In genomic region chr7:127513781-127514180, GRCm38 (mm10) we compare ENCODE assay signal across 9 mouse cellular contexts. TPM values are rescaled to one million over a fixed set of nuclear protein-coding genes. Genes with fewer than 3 reads are reported as not detected.
DNase-seq lines count a peak whose midpoint lies in the region; ATAC-seq and TF ChIP-seq lines count a peak whose summit lies in the region.
"Had no signal": no experiment of that assay in that cellular context is flagged by ENCODE, and none has a peak within 500 bp of the region (broad histone marks: within the 10 kb centered on the region; RNA-seq: fewer than 3 reads in every experiment).

No protein-coding gene starts in this region.

- TF ChIP-seq RAD21 in MEL (IDR thresholded peaks at IDR 0.05; ENCODE audit: low read depth, low read length), result no peak

- H3K27ac ChIP-seq in MEL (ENCODE audit: control insufficient read depth, low read depth, low read length), result peak overlapping the region; percentile 85
- H3K27ac ChIP-seq in heart, embryonic 16.5 days (ENCODE audit: low read length), result no peak overlapping the region; the same call in 1 of the 2 replicates
- H3K27ac ChIP-seq in liver, embryonic 16.5 days (ENCODE audit: low read length), result peak overlapping the region; percentile 99

- peak; percentile 28 for DNase-seq in adrenal gland, adult 8-10 months
- no peak for DNase-seq in adrenal gland, adult 18-20 months (ENCODE audit: low spot score in 2 of 2)
- DNase-seq in MEL (ENCODE audit: low read depth, low spot score), result no peak
- no peak for DNase-seq in spleen, postnatal 4 days (ENCODE audit: low spot score in 2 of 2)
- no peak for DNase-seq in yolk sac, embryonic 10.5 days (ENCODE audit: low spot score)
- no peak for DNase-seq in ovary, adult 18-20 months (ENCODE audit: low spot score)

- WGBS in heart, embryonic 16.5 days, result 85% methylated on average over 3 of the region's 3 CpGs
- 75% methylated on average over 3 of the region's 3 CpGs for WGBS in liver, embryonic 16.5 days (ENCODE audit: insufficient replicate concordance)

- TF ChIP-seq EP300 in MEL (IDR thresholded peaks at IDR 0.05; ENCODE audit: low read depth in 1 of 2, low read length in 2 of 2), result no peak

- ATAC-seq in heart, embryonic 16.5 days (replicated peaks; ENCODE audit: extremely low read depth, insufficient read depth, low FRiP score), result no peak
- no peak for ATAC-seq in liver, embryonic 16.5 days (ENCODE audit: low read depth)

- no peaks in the 10 kb centered on the region for H3K9me3 ChIP-seq in MEL (replicated peaks; ENCODE audit: insufficient read depth, low read length)
- H3K9me3 ChIP-seq in heart, embryonic 16.5 days (replicated peaks; ENCODE audit: control insufficient read depth, low read length), result no peaks in the 10 kb centered on the region
- H3K9me3 ChIP-seq in liver, embryonic 16.5 days (replicated peaks; ENCODE audit: control insufficient read depth, low read length), result no peaks in the 10 kb centered on the region

- peaks cover 18 to 35% of the 10 kb centered on the region in 2 experiments for H3K36me3 ChIP-seq in MEL (ENCODE audit: control insufficient read depth in 1 of 2, insufficient read depth in 2 of 2, low read length in 2 of 2)
- H3K36me3 ChIP-seq in heart, embryonic 16.5 days (ENCODE audit: control insufficient read depth, insufficient read depth), result peaks cover 26% of the 10 kb centered on the region
- H3K36me3 ChIP-seq in liver, embryonic 16.5 days (ENCODE audit: control insufficient read depth, insufficient read depth), result peaks cover 22% of the 10 kb centered on the region

- peaks cover 32% of the 10 kb centered on the region for H3K79me2 ChIP-seq in MEL (ENCODE audit: control insufficient read depth, insufficient read depth, low read length, poor library complexity)

- peak overlapping the region; percentile 56 to 64 for H3K4me3 ChIP-seq in MEL (ENCODE audit: control insufficient read depth in 1 of 2, insufficient read depth in 1 of 2, low read depth in 2 of 2, low read length in 2 of 2)
- H3K4me3 ChIP-seq in heart, embryonic 16.5 days (ENCODE audit: low read length), result peak overlapping the region; percentile 89; the same call in 1 of the 2 replicates
- H3K4me3 ChIP-seq in liver, embryonic 16.5 days (ENCODE audit: low read depth, low read length), result peak overlapping the region; percentile 98

- H3K9ac ChIP-seq in MEL (ENCODE audit: control insufficient read depth, low read depth, low read length, poor library complexity, severe bottlenecking), result peak overlapping the region; percentile 62
- H3K9ac ChIP-seq in heart, embryonic 16.5 days (ENCODE audit: low read length), result no peak overlapping the region; the same call in 1 of the 2 replicates
- peak overlapping the region; percentile 92; the same call in 1 of the 2 replicates for H3K9ac ChIP-seq in liver, embryonic 16.5 days (ENCODE audit: low read depth, low read length)

- TF ChIP-seq POLR2A in MEL (IDR thresholded peaks at IDR 0.05; ENCODE audit: control insufficient read depth in 1 of 2, insufficient read depth in 1 of 2, low read depth in 1 of 2, low read length in 2 of 2, poor library complexity in 1 of 2), result no peak

- peaks cover 3 to 9% of the 10 kb centered on the region in 2 experiments; a peak in 2 of 4 replicates for H3K4me1 ChIP-seq in MEL (ENCODE audit: control insufficient read depth in 1 of 2, insufficient read depth in 2 of 2, low read length in 2 of 2)
- H3K4me1 ChIP-seq in heart, embryonic 16.5 days (ENCODE audit: control insufficient read depth, insufficient read depth, low read length), result peaks cover 17% of the 10 kb centered on the region
- H3K4me1 ChIP-seq in liver, embryonic 16.5 days (ENCODE audit: control insufficient read depth, low read depth, low read length), result peaks cover 20% of the 10 kb centered on the region

- no peaks in the 10 kb centered on the region for H3K27me3 ChIP-seq in MEL (ENCODE audit: control insufficient read depth in 1 of 2, insufficient read depth in 2 of 2, low read length in 2 of 2)
- H3K27me3 ChIP-seq in heart, embryonic 16.5 days (ENCODE audit: control insufficient read depth, insufficient read depth, low read length), result no peaks in the 10 kb centered on the region
- no peaks in the 10 kb centered on the region for H3K27me3 ChIP-seq in liver, embryonic 16.5 days (ENCODE audit: control insufficient read depth, insufficient read depth, low read depth, low read length)

- TF ChIP-seq CTCF in MEL (IDR thresholded peaks at IDR 0.05 in 2 of 3, conservative IDR thresholded peaks at IDR 0.05 in 1 of 3; ENCODE audit: control insufficient read depth in 1 of 3, insufficient read depth in 1 of 3, low read depth in 2 of 3, low read length in 3 of 3, poor library complexity in 1 of 3, severe bottlenecking in 1 of 3), result no peak

- H3K4me2 ChIP-seq in heart, embryonic 16.5 days (ENCODE audit: low read depth, low read length), result peak overlapping the region; percentile 68
- H3K4me2 ChIP-seq in liver, embryonic 16.5 days (ENCODE audit: low read depth, low read length), result peak overlapping the region; percentile 83

TF ChIP-seq in MEL, 35 proteins besides CTCF, POLR2A, EP300 and RAD21:
- TF ChIP-seq SIN3A (IDR thresholded peaks at IDR 0.05; ENCODE audit: low read length) (no peak), USF2 (IDR thresholded peaks at IDR 0.05; ENCODE audit: borderline replicate concordance in 1 of 2, insufficient read depth in 1 of 2, low read depth in 1 of 2, low read length in 2 of 2) (no peak), MAZ (IDR thresholded peaks at IDR 0.05; ENCODE audit: low read depth, low read length) (no peak), POLR2AphosphoS5 (IDR thresholded peaks at IDR 0.05; ENCODE audit: borderline replicate concordance, low read depth, low read length) (no peak), NRF1 (IDR thresholded peaks at IDR 0.05; ENCODE audit: insufficient read depth, low read depth, low read length, poor library complexity, severe bottlenecking) (no peak), MAFK (IDR thresholded peaks at IDR 0.05; ENCODE audit: borderline replicate concordance, low read depth, low read length) (no peak), ZNF384 (IDR thresholded peaks at IDR 0.05; ENCODE audit: low read depth, low read length) (no peak), TBP (IDR thresholded peaks at IDR 0.05; ENCODE audit: low read depth, low read length) (no peak), ETS1 (IDR thresholded peaks at IDR 0.05; ENCODE audit: low read depth, low read length) (no peak), MYB (IDR thresholded peaks at IDR 0.05; ENCODE audit: low read depth, low read length) (no peak), TAL1 (IDR thresholded peaks at IDR 0.05; ENCODE audit: low read length) (no peak), ZMIZ1 (IDR thresholded peaks at IDR 0.05; ENCODE audit: low read depth, low read length) (no peak), GATA1 (IDR thresholded peaks at IDR 0.05; ENCODE audit: low read depth, low read length) (no peak), NELFE (IDR thresholded peaks at IDR 0.05; ENCODE audit: low read depth, low read length) (no peak), ZKSCAN1 (IDR thresholded peaks at IDR 0.05; ENCODE audit: low read depth, low read length) (no peak), MYC (IDR thresholded peaks at IDR 0.05; ENCODE audit: low read depth, low read length) (no peak), KAT2A (conservative IDR thresholded peaks at IDR 0.05; ENCODE audit: low read depth, low read length) (no peak), TCF12 (IDR thresholded peaks at IDR 0.05; ENCODE audit: low read depth, low read length) (no peak)

RNA-seq across cellular contexts. Expression of gene Srcap, which starts 2.0 kb away (rescaled TPM):
- 100 to 1,000 TPM; 103 to 156 (median 120) TPM for total RNA-seq in adrenal gland, adult 8-10 months (2022)
- 10 to 100 TPM; 71.7 to 78.8 TPM for total RNA-seq in adrenal gland, adult 18-20 months (2021)
- 20.3 and 22.3 TPM in 2 replicates for total RNA-seq in MEL (2012; rRNA removed)
- polyA plus RNA-seq in MEL (2012; ENCODE audit: insufficient read depth in 1 of 2, insufficient read length in 2 of 2, low read depth in 1 of 2, low replicate concordance in 2 of 2, missing spikeins in 1 of 2), result 10 to 100 TPM; 34.3 to 45.1 TPM
- 27.7 and 29.8 TPM in 2 replicates for polyA plus RNA-seq in heart, embryonic 16.5 days (2015; fragmentation: Nextera tagmentation; extraction: Ambion mirVana)
- polyA plus RNA-seq in liver, embryonic 16.5 days (2015; fragmentation: Nextera tagmentation; extraction: Ambion mirVana), result 12.2 and 13.6 TPM in 2 replicates

RNA-seq across cellular contexts. Expression of gene Gm42715, which starts 5.6 kb away (rescaled TPM):
- 10 to 100 TPM; 21.9 to 28.0 (median 26.2) TPM for total RNA-seq in adrenal gland, adult 8-10 months (2022)
- 10 to 100 TPM; 18.3 to 21.1 TPM for total RNA-seq in adrenal gland, adult 18-20 months (2021)
- total RNA-seq in MEL (2012; rRNA removed), result 9.0 and 12.0 TPM in 2 replicates
- polyA plus RNA-seq in MEL (2012; ENCODE audit: insufficient read depth in 1 of 2, insufficient read length in 2 of 2, low read depth in 1 of 2, low replicate concordance in 2 of 2, missing spikeins in 1 of 2), result 10 to 100 TPM in 1 of 2 experiments, not detected in 1; 25.4 TPM
- 8.7 and 9.2 TPM in 2 replicates for polyA plus RNA-seq in heart, embryonic 16.5 days (2015; fragmentation: Nextera tagmentation; extraction: Ambion mirVana)
- 5.1 and 5.5 TPM in 2 replicates for polyA plus RNA-seq in liver, embryonic 16.5 days (2015; fragmentation: Nextera tagmentation; extraction: Ambion mirVana)

RNA-seq across cellular contexts. Expression of gene Fbrs, which starts 34.8 kb away (rescaled TPM):
- total RNA-seq in adrenal gland, adult 8-10 months (2022), result 10 to 100 TPM; 64.6 to 98.2 (median 75.6) TPM
- total RNA-seq in adrenal gland, adult 18-20 months (2021), result 10 to 100 TPM; 67.2 to 81.1 TPM
- 7.5 TPM in 2 replicates for total RNA-seq in MEL (2012; rRNA removed)
- 10 to 100 TPM in 1 of 2 experiments, not detected in 1; 53.3 TPM for polyA plus RNA-seq in MEL (2012; ENCODE audit: insufficient read depth in 1 of 2, insufficient read length in 2 of 2, low read depth in 1 of 2, low replicate concordance in 2 of 2, missing spikeins in 1 of 2)
- polyA plus RNA-seq in heart, embryonic 16.5 days (2015; fragmentation: Nextera tagmentation; extraction: Ambion mirVana), result 8.3 and 8.9 TPM in 2 replicates
- polyA plus RNA-seq in liver, embryonic 16.5 days (2015; fragmentation: Nextera tagmentation; extraction: Ambion mirVana), result 4.0 and 4.9 TPM in 2 replicates

RNA-seq across cellular contexts. Expression of gene Tmem265, which starts 47.4 kb away (rescaled TPM):
- not detected for total RNA-seq in adrenal gland, adult 8-10 months (2022)
- total RNA-seq in adrenal gland, adult 18-20 months (2021), result not detected
- total RNA-seq in MEL (2012; rRNA removed), result not detected in 2 replicates
- not detected for polyA plus RNA-seq in MEL (2012; ENCODE audit: insufficient read depth in 1 of 2, insufficient read length in 2 of 2, low read depth in 1 of 2, low replicate concordance in 2 of 2, missing spikeins in 1 of 2)
- polyA plus RNA-seq in heart, embryonic 16.5 days (2015; fragmentation: Nextera tagmentation; extraction: Ambion mirVana), result 3.8 and 3.9 TPM in 2 replicates
- 2.9 and 4.3 TPM in 2 replicates for polyA plus RNA-seq in liver, embryonic 16.5 days (2015; fragmentation: Nextera tagmentation; extraction: Ambion mirVana)
- polyA plus RNA-seq: frontal cortex, adult 2 months had no signal

RNA-seq across cellular contexts. Expression of gene Prr14, which starts 54.4 kb away (rescaled TPM):
- 10 to 100 TPM; 49.1 to 65.5 (median 58.2) TPM for total RNA-seq in adrenal gland, adult 8-10 months (2022)
- 10 to 100 TPM; 42.7 to 56.1 TPM for total RNA-seq in adrenal gland, adult 18-20 months (2021)
- 10.8 and 11.7 TPM in 2 replicates for total RNA-seq in MEL (2012; rRNA removed)
- polyA plus RNA-seq in MEL (2012; ENCODE audit: insufficient read depth in 1 of 2, insufficient read length in 2 of 2, low read depth in 1 of 2, low replicate concordance in 2 of 2, missing spikeins in 1 of 2), result 10 to 100 TPM in 1 of 2 experiments, not detected in 1; 45.9 TPM
- polyA plus RNA-seq in heart, embryonic 16.5 days (2015; fragmentation: Nextera tagmentation; extraction: Ambion mirVana), result 31.6 and 31.8 TPM in 2 replicates
- polyA plus RNA-seq in liver, embryonic 16.5 days (2015; fragmentation: Nextera tagmentation; extraction: Ambion mirVana), result 18.6 and 22.8 TPM in 2 replicates
